Mouse (Mus musculus) small intestine, adult 2 months (tissue): Measurements from ENCODE around the gene Ccl1.

Experiments used
- CTCF ChIP-seq: fragments of 200-500 bp; IDR thresholded peaks from 2 replicates; pipeline ENCODE4 v1.5.1; 2012; ENCODE audit warnings: low read depth, mild to moderate bottlenecking, control low read depth, inconsistent platforms, low read length, moderate library complexity, mixed read lengths; ENCODE audit not compliant: insufficient replicate concordance, insufficient read length; ENCODE audit errors: extremely low read depth
- POLR2A ChIP-seq: fragments of 200-500 bp; IDR thresholded peaks from 2 replicates; pipeline ENCODE4 v1.6.1; 2012; ENCODE audit warnings: low read depth, mild to moderate bottlenecking, control low read depth, inconsistent platforms, low read length, moderate library complexity

DNA sequence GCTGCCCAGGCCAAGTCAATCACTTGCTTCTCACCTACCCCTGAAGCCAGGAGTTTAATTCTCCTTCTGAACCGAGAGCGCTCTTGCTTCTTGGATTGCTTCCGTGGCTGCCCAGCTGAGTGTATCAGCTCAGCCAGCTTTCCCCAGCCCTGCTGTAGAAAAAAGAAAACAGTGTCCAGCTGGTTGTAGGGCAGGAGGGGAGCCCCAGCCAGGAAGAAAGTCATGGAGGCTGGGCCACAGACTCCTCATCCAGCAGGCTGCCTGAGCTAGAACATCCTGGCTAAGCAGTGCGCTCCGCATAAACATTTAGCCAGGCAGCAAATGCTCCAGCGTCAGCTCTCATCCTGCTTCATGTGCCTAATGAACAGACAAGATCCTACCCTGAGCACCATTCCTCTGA is 34.9 kb upstream of the Ccl1 start:
- TF ChIP-seq CTCF (no peak), POLR2A (no peak)
